Mouse (Mus musculus) C2C12 (cell line): ENCODE data around the gene Ipmk.

Experiments used
- CEBPB ChIP-seq: IDR thresholded peaks from one replicate; pipeline ENCODE4 v1.6.1; 2011; ENCODE audit warnings: low read depth, mild to moderate bottlenecking, control low read depth, moderate library complexity
- CTCF ChIP-seq: IDR thresholded peaks from one replicate; pipeline ENCODE4 v1.5.1; 2011; ENCODE audit not compliant: control insufficient read depth, insufficient read depth, insufficient read length
- MAX ChIP-seq: IDR thresholded peaks from one replicate; pipeline ENCODE4 v1.6.1; 2011; ENCODE audit warnings: mild to moderate bottlenecking, control low read depth
- MYOD1 ChIP-seq: IDR thresholded peaks from one replicate; pipeline ENCODE4 v1.6.1; 2011; ENCODE audit warnings: low read depth; ENCODE audit not compliant: control insufficient read depth, insufficient read length
- MYOG ChIP-seq: IDR thresholded peaks from one replicate; pipeline ENCODE4 v1.6.1; 2011; ENCODE audit not compliant: control insufficient read depth, insufficient read length; ENCODE audit errors: extremely low read depth
- USF1 ChIP-seq: IDR thresholded peaks from one replicate; pipeline ENCODE4 v1.6.1; 2011; ENCODE audit warnings: low read depth, mild to moderate bottlenecking, control low read depth, moderate library complexity

GRCm38 (mm10) chr10:71354947-71355346, 7.4 kb downstream of the Ipmk start:
- TF ChIP-seq MAX (no peak), CTCF (no peak), MYOD1 (no peak), CEBPB (no peak), MYOG (no peak), USF1 (no peak)
